Mouse (Mus musculus) heart, embryonic 11.5 days (tissue): ENCODE results near the gene Brd4. TPM values are rescaled to one million over a fixed set of nuclear protein-coding genes. Genes with fewer than 3 reads are reported as not detected.
A peak's percentile ranks its signal among the peaks of the same experiment; 100 is the strongest.

Experiments
- ATAC-seq: fragments of 200-750 bp; cut with Nextera tagmentation; replicated peaks from 2 replicates; pipeline ENCODE4 v1.8.0; 2017; ENCODE audit warnings: moderate library complexity; ENCODE audit not compliant: insufficient number of reproducible peaks, low FRiP score, low TSS enrichment
- H3K27ac ChIP-seq: fragments of 300-500 bp; sonication (generic); 2 replicates; pipeline ENCODE4 v1.5.1; 2014; ENCODE audit warnings: mild to moderate bottlenecking, low read depth, low read length
- H3K27me3 ChIP-seq: fragments of 300-500 bp; sonication (generic); 2 replicates; pipeline ENCODE4 v1.6.1; 2014; ENCODE audit warnings: mild to moderate bottlenecking, low read length, mixed read lengths; ENCODE audit not compliant: control insufficient read depth, insufficient read depth
- H3K36me3 ChIP-seq: fragments of 300-500 bp; sonication (generic); 2 replicates; pipeline ENCODE4 v1.6.1; 2014; ENCODE audit warnings: mild to moderate bottlenecking, low read length, moderate library complexity, mixed read lengths; ENCODE audit not compliant: control insufficient read depth, insufficient read depth
- H3K4me1 ChIP-seq: fragments of 300-500 bp; sonication (generic); 2 replicates; pipeline ENCODE4 v1.6.1; 2014; ENCODE audit warnings: low read length; ENCODE audit not compliant: control insufficient read depth, insufficient read depth
- H3K4me2 ChIP-seq: fragments of 300-500 bp; sonication (generic); 2 replicates; pipeline ENCODE4 v1.6.1; 2014; ENCODE audit warnings: mild to moderate bottlenecking, moderate library complexity
- H3K4me3 ChIP-seq: fragments of 300-500 bp; sonication (generic); 2 replicates; pipeline ENCODE4 v1.5.1; 2014; ENCODE audit warnings: low read depth, low read length
- H3K9ac ChIP-seq: fragments of 300-500 bp; sonication (generic); 2 replicates; pipeline ENCODE4 v1.6.1; 2014; ENCODE audit warnings: mild to moderate bottlenecking, low read depth, low read length, moderate library complexity
- H3K9me3 ChIP-seq: fragments of 300-500 bp; sonication (generic); replicated peaks from 2 replicates; pipeline ENCODE4 v1.6.1; 2016; ENCODE audit warnings: low read length; ENCODE audit not compliant: control insufficient read depth
- WGBS: fragments of 180-500 bp; shearing (Covaris S2); extraction: QIAGEN DNeasy Blood & Tissue Kit; methylation state at CpG from one replicate; pipeline ENCODE4 v1.1.7; 2014; ENCODE audit not compliant: insufficient replicate concordance; 5-methylcytosine and 5-hydroxymethylcytosine counted together
- polyA plus RNA-seq: library from polyadenylated mRNA; unstranded; fragments of >200 nt; fragmentation: Nextera tagmentation; extraction: Ambion mirVana; gene quantifications from 2 replicates; pipeline ENCODE4 v1.2.1, GENCODE M21; 2014

The Brd4 gene
- polyA plus RNA-seq, 1 experiment from 2014 or later = 76.2 TPM

GRCm38 (mm10) chr17:32165266-32165802, 119.2 kb downstream of the Brd4 start:
- H3K4me3 ChIP-seq = peak overlapping the region; percentile 71
- H3K36me3 ChIP-seq = no peaks in the 10 kb centered on the region
- 8% methylated on average over 9 of the region's 9 CpGs for WGBS
- peak overlapping the region; percentile 78 for H3K27ac ChIP-seq
- peaks cover 7% of the 10 kb centered on the region for H3K27me3 ChIP-seq
- peaks cover 18% of the 10 kb centered on the region for H3K4me1 ChIP-seq
- H3K9me3 ChIP-seq = no peaks in the 10 kb centered on the region
- H3K9ac ChIP-seq = peak overlapping the region; percentile 80
- ATAC-seq = peak; percentile 43
- peak overlapping the region; percentile 90 for H3K4me2 ChIP-seq

GRCm38 (mm10) chr17:32164780-32165179, 119.7 kb downstream of the Brd4 start:
- H3K27ac ChIP-seq = no peak overlapping the region
- no peaks in the 10 kb centered on the region for H3K36me3 ChIP-seq
- peaks cover 18% of the 10 kb centered on the region for H3K4me1 ChIP-seq
- ATAC-seq = no peak
- no peak overlapping the region for H3K4me2 ChIP-seq
- H3K27me3 ChIP-seq = peaks cover 7% of the 10 kb centered on the region
- no peak overlapping the region for H3K4me3 ChIP-seq
- no peak overlapping the region for H3K9ac ChIP-seq
- no peaks in the 10 kb centered on the region for H3K9me3 ChIP-seq

- peaks cover 18% of the 10 kb centered on the region for H3K4me1 ChIP-seq
- H3K4me3 ChIP-seq = no peak overlapping the region
- WGBS = 64% methylated on average over 6 of the region's 6 CpGs
- H3K27me3 ChIP-seq = peaks cover 7% of the 10 kb centered on the region
- no peak overlapping the region for H3K4me2 ChIP-seq
- no peaks in the 10 kb centered on the region for H3K9me3 ChIP-seq
- ATAC-seq = no peak
- no peak overlapping the region for H3K27ac ChIP-seq
- no peak overlapping the region for H3K9ac ChIP-seq
- no peaks in the 10 kb centered on the region for H3K36me3 ChIP-seq
These were observed 120.4 kb downstream of the Brd4 start for GRCm38 (mm10) chr17:32163910-32164650.

DNA sequence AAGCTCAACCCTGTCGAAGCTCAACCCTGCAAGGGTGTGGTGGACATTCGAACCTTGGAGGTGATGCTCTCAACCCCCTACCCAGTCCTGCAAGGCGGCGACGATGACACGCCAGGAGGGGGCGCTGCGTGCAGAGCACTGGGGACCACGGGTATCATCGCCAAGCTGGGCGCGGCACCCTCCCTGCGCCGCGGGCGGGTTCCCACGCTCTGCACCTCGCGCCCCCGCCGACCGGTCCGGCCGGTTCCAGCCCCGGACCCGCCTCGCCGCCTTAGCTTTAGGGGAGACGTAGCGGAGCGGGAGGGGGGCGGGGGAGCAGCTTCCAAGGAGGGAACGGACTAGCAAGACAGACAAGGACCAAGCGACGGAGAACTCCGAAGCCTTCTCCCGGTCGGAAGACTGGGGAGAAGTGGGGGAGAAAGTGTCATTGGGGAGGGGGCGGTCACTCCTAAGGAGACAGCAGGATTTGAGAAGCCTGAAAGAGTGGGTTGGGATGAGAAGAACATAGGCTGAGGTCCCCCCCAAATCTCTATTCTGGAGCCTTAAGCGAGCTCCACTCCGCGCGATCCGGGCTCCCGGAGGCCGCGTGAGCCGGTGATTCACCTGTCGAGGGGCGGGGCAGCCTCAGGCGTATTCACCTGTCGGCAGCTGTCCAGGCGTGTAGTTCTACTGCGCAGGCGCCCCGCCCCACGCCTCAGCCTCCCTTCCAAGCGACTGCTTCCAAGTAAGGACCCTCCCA, 122.2 kb downstream of the Brd4 start:
- H3K9ac ChIP-seq = peak overlapping the region; percentile 63
- peaks cover 18% of the 10 kb centered on the region for H3K4me1 ChIP-seq
- H3K4me3 ChIP-seq = peak overlapping the region; percentile 55
- no peak for ATAC-seq
- peak overlapping the region; percentile 97 for H3K4me2 ChIP-seq
- no peaks in the 10 kb centered on the region for H3K9me3 ChIP-seq
- peaks cover 7% of the 10 kb centered on the region for H3K27me3 ChIP-seq
- 2% methylated on average over 58 of the region's 58 CpGs for WGBS
- H3K27ac ChIP-seq = no peak overlapping the region
- H3K36me3 ChIP-seq = no peaks in the 10 kb centered on the region; the same call in 1 of the 2 replicates

DNA sequence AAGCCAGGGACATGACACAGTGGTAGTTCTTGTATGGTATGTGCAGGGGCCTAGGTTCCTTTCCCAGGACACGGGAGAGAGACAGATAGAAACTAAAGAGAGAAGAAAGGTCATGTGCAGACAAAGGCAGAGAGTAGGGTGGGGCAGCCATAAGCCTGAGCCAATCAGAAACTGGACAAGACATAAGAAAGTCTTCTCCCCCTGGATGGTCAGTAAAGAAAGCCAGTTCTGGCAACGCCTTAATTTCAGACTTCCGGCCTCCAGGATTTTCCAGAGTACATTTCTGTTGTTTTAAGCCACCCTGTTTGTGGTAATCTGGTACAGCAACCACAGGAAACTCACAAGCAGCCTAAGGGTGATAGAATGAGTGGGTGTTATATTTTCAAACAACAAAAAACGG, 123.6 kb downstream of the Brd4 start:
- H3K4me1 ChIP-seq = peaks cover 18% of the 10 kb centered on the region
- 67% methylated on average over 4 of the region's 4 CpGs for WGBS
- peaks cover 3% of the 10 kb centered on the region; the same call in 1 of the 2 replicates for H3K36me3 ChIP-seq
- H3K27me3 ChIP-seq = peaks cover 7% of the 10 kb centered on the region
- H3K27ac ChIP-seq = no peak overlapping the region
- H3K9me3 ChIP-seq = no peaks in the 10 kb centered on the region
- ATAC-seq = no peak
- no peak overlapping the region for H3K4me3 ChIP-seq
- no peak overlapping the region for H3K4me2 ChIP-seq
- H3K9ac ChIP-seq = no peak overlapping the region

DNA sequence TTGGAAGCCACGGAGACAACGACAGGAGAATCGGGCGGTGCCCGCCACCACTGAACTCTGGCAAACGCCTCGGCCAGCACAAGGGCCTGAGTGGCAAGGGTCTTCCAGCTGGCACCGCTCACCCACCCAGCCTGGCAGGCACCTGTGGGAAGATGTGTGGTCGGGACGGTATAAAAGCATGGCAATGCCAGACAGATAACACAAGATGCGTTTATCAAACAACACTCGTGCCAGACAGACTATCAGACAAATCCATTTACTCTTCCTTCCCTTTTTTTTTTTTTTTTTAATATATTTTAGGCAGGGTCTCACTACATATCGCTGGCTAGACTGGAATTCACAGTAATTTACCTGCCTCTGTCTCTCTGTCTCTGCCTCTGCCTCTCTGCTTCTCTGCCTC, 125.7 kb downstream of the Brd4 start:
- WGBS = 84% methylated on average over 13 of the region's 13 CpGs
- peaks cover 6% of the 10 kb centered on the region for H3K27me3 ChIP-seq
- no peak for ATAC-seq
- H3K27ac ChIP-seq = no peak overlapping the region
- no peak overlapping the region for H3K9ac ChIP-seq
- H3K4me1 ChIP-seq = peaks cover 11% of the 10 kb centered on the region
- peaks cover 7% of the 10 kb centered on the region for H3K36me3 ChIP-seq
- H3K9me3 ChIP-seq = no peaks in the 10 kb centered on the region
- no peak overlapping the region for H3K4me3 ChIP-seq
- no peak overlapping the region for H3K4me2 ChIP-seq

- WGBS = 94% methylated on average over 8 of the region's 8 CpGs
- no peaks in the 10 kb centered on the region for H3K27me3 ChIP-seq
- no peak overlapping the region for H3K27ac ChIP-seq
- no peak overlapping the region for H3K4me3 ChIP-seq
- H3K4me2 ChIP-seq = no peak overlapping the region
- H3K4me1 ChIP-seq = 0 out of 2 replicates have a peak, but pooled peaks cover 2% of the 10 kb centered on the region
- H3K9me3 ChIP-seq = no peaks in the 10 kb centered on the region
- peaks cover 15% of the 10 kb centered on the region for H3K36me3 ChIP-seq
- ATAC-seq = no peak
- H3K9ac ChIP-seq = no peak overlapping the region
These were observed 137.8 kb downstream of the Brd4 start for GRCm38 (mm10) chr17:32146718-32147117.
